Mouse (Mus musculus): ENCODE measurements around the gene Vav2. TPM values are rescaled to one million over a fixed set of nuclear protein-coding genes. Genes with fewer than 3 reads are reported as not detected.

Gene Vav2
- 8.6 and 8.7 TPM in 2 replicates for polyA plus RNA-seq (2015; fragmentation: Nextera tagmentation; extraction: Ambion mirVana)

GRCm38 (mm10) chr2:27426855-27427457 lies at the start of gene Vav2:
Gene Vav2 (minus strand): TSS chr2:27427033.
- peak within 1 kb of the TSS; percentile 91 for H3K9ac ChIP-seq (ENCODE audit: low read length)
- H3K4me1 ChIP-seq (replicated peaks; ENCODE audit: control insufficient read depth, insufficient read depth, low read length), result peaks cover 41% of the 10 kb centered on the region
- no peaks in the 10 kb centered on the region for H3K27me3 ChIP-seq (ENCODE audit: control insufficient read depth, insufficient read depth, low read depth, low read length)
- H3K4me2 ChIP-seq (ENCODE audit: low read depth, low read length), result peak within 1 kb of the TSS; percentile 98
- H3K36me3 ChIP-seq (ENCODE audit: control insufficient read depth, insufficient read depth, low read length), result no peaks in the 10 kb centered on the region
- peak within 1 kb of the TSS; percentile 93 for H3K4me3 ChIP-seq (ENCODE audit: low read length)
- ATAC-seq (ENCODE audit: low read depth), result peak; percentile 94
- no peaks in the 10 kb centered on the region for H3K9me3 ChIP-seq (ENCODE audit: control insufficient read depth, low read length)
- 1% methylated on average over 58 of the region's 58 CpGs for WGBS
- peak within 1 kb of the TSS; percentile 82 for H3K27ac ChIP-seq (ENCODE audit: low read length)

GRCm38 (mm10) chr2:27475495-27476302 lies 48.9 kb upstream of the Vav2 start:
- Histone ChIP-seq H3K27ac (ENCODE audit: low read length) (peak overlapping the region; percentile 97), H3K9ac (ENCODE audit: low read length) (peak overlapping the region; percentile 94), H3K27me3 (ENCODE audit: control insufficient read depth, insufficient read depth, low read depth, low read length) (no peaks in the 10 kb centered on the region), H3K4me2 (ENCODE audit: low read depth, low read length) (peak overlapping the region; percentile 85), H3K4me1 (replicated peaks; ENCODE audit: control insufficient read depth, insufficient read depth, low read length) (peaks cover 25% of the 10 kb centered on the region), H3K36me3 (ENCODE audit: control insufficient read depth, insufficient read depth, low read length) (no peaks in the 10 kb centered on the region), H3K4me3 (ENCODE audit: low read length) (peak overlapping the region; percentile 94), H3K9me3 (ENCODE audit: control insufficient read depth, low read length) (no peaks in the 10 kb centered on the region)
- under 1% methylated on average over 71 of the region's 96 CpGs for WGBS
- peak; percentile 98 for ATAC-seq (ENCODE audit: low read depth)

- Histone ChIP-seq H3K9me3 (ENCODE audit: control insufficient read depth, low read length) (no peaks in the 10 kb centered on the region), H3K4me2 (ENCODE audit: low read depth, low read length) (peak overlapping the region; percentile 85), H3K4me3 (ENCODE audit: low read length) (peak overlapping the region; percentile 94), H3K27me3 (ENCODE audit: control insufficient read depth, insufficient read depth, low read depth, low read length) (no peaks in the 10 kb centered on the region), H3K36me3 (ENCODE audit: control insufficient read depth, insufficient read depth, low read length) (no peaks in the 10 kb centered on the region), H3K4me1 (replicated peaks; ENCODE audit: control insufficient read depth, insufficient read depth, low read length) (peaks cover 25% of the 10 kb centered on the region), H3K27ac (ENCODE audit: low read length) (peak overlapping the region; percentile 92), H3K9ac (ENCODE audit: low read length) (peak overlapping the region; percentile 94)
- peak; percentile 43 for ATAC-seq (ENCODE audit: low read depth)
- under 1% methylated on average over 81 of the region's 84 CpGs for WGBS
Observed at GRCm38 (mm10) chr2:27474621-27475484, 48.0 kb upstream of the Vav2 start.

GRCm38 (mm10) chr2:27473911-27474310 lies 47.1 kb upstream of the Vav2 start:
- ATAC-seq (ENCODE audit: low read depth), result no peak
- no peaks in the 10 kb centered on the region for H3K36me3 ChIP-seq (ENCODE audit: control insufficient read depth, insufficient read depth, low read length)
- H3K27ac ChIP-seq (ENCODE audit: low read length), result no peak overlapping the region
- H3K27me3 ChIP-seq (ENCODE audit: control insufficient read depth, insufficient read depth, low read depth, low read length), result no peaks in the 10 kb centered on the region
- H3K9ac ChIP-seq (ENCODE audit: low read length), result peak overlapping the region; percentile 94
- H3K9me3 ChIP-seq (ENCODE audit: control insufficient read depth, low read length), result no peaks in the 10 kb centered on the region
- WGBS, result 10% methylated on average over 4 of the region's 4 CpGs
- peak overlapping the region; percentile 94 for H3K4me3 ChIP-seq (ENCODE audit: low read length)
- H3K4me1 ChIP-seq (replicated peaks; ENCODE audit: control insufficient read depth, insufficient read depth, low read length), result peaks cover 25% of the 10 kb centered on the region
- peak overlapping the region; percentile 85 for H3K4me2 ChIP-seq (ENCODE audit: low read depth, low read length)

- no peak overlapping the region for H3K27ac ChIP-seq (ENCODE audit: low read length)
- WGBS, result 47% methylated on average over 7 of the region's 7 CpGs
- H3K4me2 ChIP-seq (ENCODE audit: low read depth, low read length), result peak overlapping the region; percentile 85
- H3K9ac ChIP-seq (ENCODE audit: low read length), result peak overlapping the region; percentile 94
- peak overlapping the region; percentile 94 for H3K4me3 ChIP-seq (ENCODE audit: low read length)
- no peaks in the 10 kb centered on the region for H3K36me3 ChIP-seq (ENCODE audit: control insufficient read depth, insufficient read depth, low read length)
- no peaks in the 10 kb centered on the region for H3K9me3 ChIP-seq (ENCODE audit: control insufficient read depth, low read length)
- H3K4me1 ChIP-seq (replicated peaks; ENCODE audit: control insufficient read depth, insufficient read depth, low read length), result peaks cover 25% of the 10 kb centered on the region
- ATAC-seq (ENCODE audit: low read depth), result no peak
- H3K27me3 ChIP-seq (ENCODE audit: control insufficient read depth, insufficient read depth, low read depth, low read length), result no peaks in the 10 kb centered on the region
Observed at GRCm38 (mm10) chr2:27473061-27473765, 46.4 kb upstream of the Vav2 start.

- Histone ChIP-seq H3K27me3 (ENCODE audit: control insufficient read depth, insufficient read depth, low read depth, low read length) (no peaks in the 10 kb centered on the region), H3K9me3 (ENCODE audit: control insufficient read depth, low read length) (no peaks in the 10 kb centered on the region), H3K4me1 (replicated peaks; ENCODE audit: control insufficient read depth, insufficient read depth, low read length) (peaks cover 19% of the 10 kb centered on the region), H3K4me3 (ENCODE audit: low read length) (no peak overlapping the region), H3K27ac (ENCODE audit: low read length) (no peak overlapping the region), H3K4me2 (ENCODE audit: low read depth, low read length) (no peak overlapping the region), H3K9ac (ENCODE audit: low read length) (no peak overlapping the region), H3K36me3 (ENCODE audit: control insufficient read depth, insufficient read depth, low read length) (peaks cover 6% of the 10 kb centered on the region)
- ATAC-seq (ENCODE audit: low read depth), result no peak
Observed at GRCm38 (mm10) chr2:27471170-27471584, 44.3 kb upstream of the Vav2 start.

- Histone ChIP-seq H3K4me2 (ENCODE audit: low read depth, low read length) (no peak overlapping the region), H3K4me1 (replicated peaks; ENCODE audit: control insufficient read depth, insufficient read depth, low read length) (peaks cover 19% of the 10 kb centered on the region), H3K27me3 (ENCODE audit: control insufficient read depth, insufficient read depth, low read depth, low read length) (no peaks in the 10 kb centered on the region), H3K9me3 (ENCODE audit: control insufficient read depth, low read length) (no peaks in the 10 kb centered on the region), H3K9ac (ENCODE audit: low read length) (no peak overlapping the region), H3K36me3 (ENCODE audit: control insufficient read depth, insufficient read depth, low read length) (peaks cover 10% of the 10 kb centered on the region), H3K27ac (ENCODE audit: low read length) (no peak overlapping the region), H3K4me3 (ENCODE audit: low read length) (no peak overlapping the region)
- WGBS, result 88% methylated on average over 2 of the region's 2 CpGs
- ATAC-seq (ENCODE audit: low read depth), result no peak
Observed at GRCm38 (mm10) chr2:27470535-27470934, 43.7 kb upstream of the Vav2 start.

GRCm38 (mm10) chr2:27469991-27470355 lies 43.1 kb upstream of the Vav2 start:
- Histone ChIP-seq H3K27me3 (ENCODE audit: control insufficient read depth, insufficient read depth, low read depth, low read length) (no peaks in the 10 kb centered on the region), H3K4me2 (ENCODE audit: low read depth, low read length) (no peak overlapping the region), H3K4me1 (replicated peaks; ENCODE audit: control insufficient read depth, insufficient read depth, low read length) (peaks cover 19% of the 10 kb centered on the region), H3K27ac (ENCODE audit: low read length) (no peak overlapping the region), H3K9ac (ENCODE audit: low read length) (no peak overlapping the region), H3K36me3 (ENCODE audit: control insufficient read depth, insufficient read depth, low read length) (peaks cover 10% of the 10 kb centered on the region), H3K4me3 (ENCODE audit: low read length) (no peak overlapping the region), H3K9me3 (ENCODE audit: control insufficient read depth, low read length) (no peaks in the 10 kb centered on the region)
- 58% methylated on average over 3 of the region's 3 CpGs for WGBS
- ATAC-seq (ENCODE audit: low read depth), result no peak
